Mouse (Mus musculus) stomach, postnatal 0 days (tissue): Measurements from ENCODE around the gene Trmt5.

Source experiments
- CTCF ChIP-seq: IDR thresholded peaks from 2 replicates; pipeline ENCODE4 v1.5.1; 2016; ENCODE audit warnings: antibody characterized with exemption, low read depth, mild to moderate bottlenecking, moderate library complexity
- EP300 ChIP-seq: optimal IDR thresholded peaks from 2 replicates; pipeline ENCODE3; 2016; ENCODE audit warnings: antibody characterized with exemption

DNA sequence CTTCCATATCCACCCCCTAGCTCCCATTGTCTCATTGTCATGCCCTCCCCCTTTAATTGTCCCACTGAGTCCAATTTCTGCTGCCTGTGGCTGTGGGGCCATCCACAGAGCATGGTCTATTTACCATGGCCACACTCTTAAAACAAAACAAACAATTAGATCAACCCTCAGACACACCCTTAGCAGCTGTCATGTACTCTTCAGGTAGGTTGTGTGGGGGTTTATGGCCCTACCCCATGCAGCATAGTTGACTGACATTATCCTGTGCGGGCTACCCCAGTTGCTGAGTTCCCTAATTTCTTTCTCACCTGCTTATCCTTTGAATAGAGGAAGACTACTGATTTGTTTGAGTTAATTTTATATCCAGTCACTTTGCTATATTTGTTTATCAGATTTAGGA, 26.2 kb downstream of the Trmt5 start:
- TF ChIP-seq EP300 (no peak), CTCF (no peak)
